Mouse (Mus musculus) kidney, postnatal 10 days (tissue): ENCODE results near the gene Inpp5k.
A peak's percentile ranks its signal among the peaks of the same experiment; 100 is the strongest.
"Not testable (repeated sequence)": the region's sequence is repeated elsewhere in the genome, so short reads cannot be mapped to it uniquely, and the experiment has no call there.

Source experiments
- DNase-seq: peaks from one replicate; pipeline ENCODE4 v3.0.0; 2021; ENCODE audit warnings: mixed read lengths

Gene Inpp5k

GRCm38 (mm10) chr11:75630645-75631229, at the start of gene Inpp5k:
Gene Inpp5k, plus strand, starts transcription at chr11:75630988.
- peak; percentile 97 for DNase-seq

GRCm38 (mm10) chr11:75581495-75582149, 49.2 kb upstream of the Inpp5k start:
- no peak for DNase-seq

- DNase-seq: no peak
Measured at GRCm38 (mm10) chr11:75583521-75583920, 47.3 kb upstream of the Inpp5k start.

- no peak for DNase-seq
Measured at GRCm38 (mm10) chr11:75585061-75585460, 45.7 kb upstream of the Inpp5k start.

- DNase-seq: no peak
Measured at GRCm38 (mm10) chr11:75585978-75586377, 44.8 kb upstream of the Inpp5k start.

GRCm38 (mm10) chr11:75586963-75587362, 43.8 kb upstream of the Inpp5k start:
- no peak for DNase-seq

- peak; percentile 98 for DNase-seq
Measured at GRCm38 (mm10) chr11:75587493-75588284, 43.1 kb upstream of the Inpp5k start, which contains the start of gene Pitpna. Gene Pitpna, plus strand, starts transcription at chr11:75588097.

GRCm38 (mm10) chr11:75588285-75588941, 42.4 kb upstream of the Inpp5k start:
- DNase-seq: peak; percentile 83

- peak; percentile 18 for DNase-seq
Measured at GRCm38 (mm10) chr11:75592612-75593011, 38.2 kb upstream of the Inpp5k start.

- peak; percentile 13 for DNase-seq
Measured at GRCm38 (mm10) chr11:75594431-75594830, 36.4 kb upstream of the Inpp5k start.

- peak; percentile 12 for DNase-seq
Measured at GRCm38 (mm10) chr11:75595404-75595803, 35.4 kb upstream of the Inpp5k start.

GRCm38 (mm10) chr11:75595816-75596215, 35.0 kb upstream of the Inpp5k start:
- peak; percentile 10 for DNase-seq

GRCm38 (mm10) chr11:75596726-75597255, 34.0 kb upstream of the Inpp5k start:
- DNase-seq: peak; percentile 62

GRCm38 (mm10) chr11:75598004-75598403, 32.8 kb upstream of the Inpp5k start:
- no peak for DNase-seq

- not testable (repeated sequence) for DNase-seq
Measured at GRCm38 (mm10) chr11:75599802-75600201, 31.0 kb upstream of the Inpp5k start.

- DNase-seq: no peak
Measured at GRCm38 (mm10) chr11:75604826-75605225, 26.0 kb upstream of the Inpp5k start.

- DNase-seq: no peak
Measured at GRCm38 (mm10) chr11:75605318-75605717, 25.5 kb upstream of the Inpp5k start.

GRCm38 (mm10) chr11:75608776-75609175, 22.0 kb upstream of the Inpp5k start:
- DNase-seq: no peak

GRCm38 (mm10) chr11:75610021-75610420, 20.8 kb upstream of the Inpp5k start:
- DNase-seq: no peak

- no peak for DNase-seq
Measured at GRCm38 (mm10) chr11:75614769-75615168, 16.0 kb upstream of the Inpp5k start.

- no peak for DNase-seq
Measured at GRCm38 (mm10) chr11:75615556-75615955, 15.2 kb upstream of the Inpp5k start.

- peak; percentile 38 for DNase-seq
Measured at GRCm38 (mm10) chr11:75619133-75619532, 11.7 kb upstream of the Inpp5k start.
